8 mouse cellular contexts compared by ENCODE assay signal in genomic region chr5:63649070-63649532, GRCm38 (mm10). TPM values are rescaled to one million over a fixed set of nuclear protein-coding genes. Genes with fewer than 3 reads are reported as not detected.
DNase-seq lines count a peak whose midpoint lies in the region; ATAC-seq lines count a peak whose summit lies in the region.

TSS of gene Nwd2 (plus strand) at chr5:63649102.

- H3K36me3 ChIP-seq in heart, embryonic 15.5 days, result no peaks in the 10 kb centered on the region
- no peaks in the 10 kb centered on the region for H3K36me3 ChIP-seq in forebrain, embryonic 13.5 days (ENCODE audit: poor library complexity, severe bottlenecking)
- no peaks in the 10 kb centered on the region for H3K36me3 ChIP-seq in liver, embryonic 16.5 days (ENCODE audit: control insufficient read depth, insufficient read depth)
- H3K36me3 ChIP-seq in stomach, embryonic 16.5 days (ENCODE audit: control insufficient read depth, insufficient read depth, low read length), result no peaks in the 10 kb centered on the region

- no peaks in the 10 kb centered on the region for H3K9me3 ChIP-seq in heart, embryonic 15.5 days (replicated peaks)
- no peaks in the 10 kb centered on the region for H3K9me3 ChIP-seq in forebrain, embryonic 13.5 days (replicated peaks)
- H3K9me3 ChIP-seq in liver, embryonic 16.5 days (replicated peaks; ENCODE audit: control insufficient read depth, low read length), result no peaks in the 10 kb centered on the region
- H3K9me3 ChIP-seq in stomach, embryonic 16.5 days (replicated peaks; ENCODE audit: control insufficient read depth, low read length), result no peaks in the 10 kb centered on the region

- H3K27ac ChIP-seq in heart, embryonic 15.5 days, result no peak within 1 kb of the TSS
- H3K27ac ChIP-seq in forebrain, embryonic 13.5 days, result no peak within 1 kb of the TSS
- no peak within 1 kb of the TSS for H3K27ac ChIP-seq in liver, embryonic 16.5 days (ENCODE audit: low read length)
- no peak within 1 kb of the TSS for H3K27ac ChIP-seq in stomach, embryonic 16.5 days (ENCODE audit: low read length)

- H3K4me1 ChIP-seq in heart, embryonic 15.5 days (replicated peaks), result peaks cover 14% of the 10 kb centered on the region
- peaks cover 18% of the 10 kb centered on the region for H3K4me1 ChIP-seq in forebrain, embryonic 13.5 days
- no peaks in the 10 kb centered on the region; the same call in 1 of the 2 replicates for H3K4me1 ChIP-seq in liver, embryonic 16.5 days (ENCODE audit: control insufficient read depth, low read depth, low read length)
- H3K4me1 ChIP-seq in stomach, embryonic 16.5 days (ENCODE audit: control insufficient read depth, insufficient read depth, low read length), result peaks cover 13% of the 10 kb centered on the region

- no peak for ATAC-seq in heart, embryonic 15.5 days (replicated peaks; ENCODE audit: insufficient number of reproducible peaks, insufficient read depth, low FRiP score, low read depth)
- ATAC-seq in forebrain, embryonic 13.5 days, result peak; percentile 39
- ATAC-seq in liver, embryonic 16.5 days (ENCODE audit: low read depth), result no peak
- ATAC-seq in stomach, embryonic 16.5 days (ENCODE audit: insufficient read depth, low FRiP score), result peak; percentile 21; the same call in 1 of the 2 replicates

- WGBS in heart, embryonic 15.5 days, result 3% methylated on average over 29 of the region's 29 CpGs
- 2% methylated on average over 29 of the region's 29 CpGs for WGBS in forebrain, embryonic 13.5 days
- 3% methylated on average over 29 of the region's 29 CpGs for WGBS in liver, embryonic 16.5 days (ENCODE audit: insufficient replicate concordance)
- WGBS in stomach, embryonic 16.5 days, result 1% methylated on average over 29 of the region's 29 CpGs

- H3K27me3 ChIP-seq in heart, embryonic 15.5 days, result peaks cover 56% of the 10 kb centered on the region
- H3K27me3 ChIP-seq in forebrain, embryonic 13.5 days, result peaks cover 45% of the 10 kb centered on the region
- peaks cover 25% of the 10 kb centered on the region for H3K27me3 ChIP-seq in liver, embryonic 16.5 days (ENCODE audit: control insufficient read depth, insufficient read depth, low read depth, low read length)
- H3K27me3 ChIP-seq in stomach, embryonic 16.5 days (ENCODE audit: control insufficient read depth, insufficient read depth, low read length), result peaks cover 31% of the 10 kb centered on the region

- DNase-seq in heart, adult 8-10 months (ENCODE audit: low spot score), result no peak
- DNase-seq in kidney, postnatal 10 days, result peak; percentile 19
- DNase-seq in testis, postnatal 14 days (ENCODE audit: low spot score), result no peak
- no peak for DNase-seq in gastrocnemius, postnatal 10 days

- H3K4me2 ChIP-seq in heart, embryonic 15.5 days, result peak within 1 kb of the TSS; percentile 77
- peak within 1 kb of the TSS; percentile 100 for H3K4me2 ChIP-seq in forebrain, embryonic 13.5 days
- H3K4me2 ChIP-seq in liver, embryonic 16.5 days (ENCODE audit: low read depth, low read length), result peak within 1 kb of the TSS; percentile 30; the same call in 1 of the 2 replicates
- peak within 1 kb of the TSS; percentile 93 for H3K4me2 ChIP-seq in stomach, embryonic 16.5 days (ENCODE audit: low read depth, low read length)

- H3K9ac ChIP-seq in heart, embryonic 15.5 days, result no peak within 1 kb of the TSS
- H3K9ac ChIP-seq in forebrain, embryonic 13.5 days, result peak within 1 kb of the TSS; percentile 71
- no peak within 1 kb of the TSS for H3K9ac ChIP-seq in liver, embryonic 16.5 days (ENCODE audit: low read depth, low read length)
- peak within 1 kb of the TSS; percentile 40 for H3K9ac ChIP-seq in stomach, embryonic 16.5 days (ENCODE audit: low read length)

- peak within 1 kb of the TSS; percentile 43 for H3K4me3 ChIP-seq in heart, embryonic 15.5 days
- H3K4me3 ChIP-seq in forebrain, embryonic 13.5 days, result peak within 1 kb of the TSS; percentile 66
- H3K4me3 ChIP-seq in liver, embryonic 16.5 days (ENCODE audit: low read depth, low read length), result peak within 1 kb of the TSS; percentile 21
- peak within 1 kb of the TSS; percentile 49 for H3K4me3 ChIP-seq in stomach, embryonic 16.5 days (replicated peaks; ENCODE audit: low read length)

RNA-seq across cellular contexts. Expression of gene Nwd2, which starts in this region (rescaled TPM):
- polyA plus RNA-seq in heart, embryonic 15.5 days (2015; fragmentation: Nextera tagmentation; extraction: Ambion mirVana), result 0.14 TPM in 1 of 2 replicates, not detected in the other
- total RNA-seq in heart, adult 8-10 months (2022), result not detected
- polyA plus RNA-seq in forebrain, embryonic 13.5 days (2015; fragmentation: Nextera tagmentation; extraction: Ambion mirVana), result 2.0 and 2.4 TPM in 2 replicates
- polyA plus RNA-seq in liver, embryonic 16.5 days (2015; fragmentation: Nextera tagmentation; extraction: Ambion mirVana), result 0.04 TPM in 1 of 2 replicates, not detected in the other
- 0.52 and 0.81 TPM in 2 replicates for polyA plus RNA-seq in stomach, embryonic 16.5 days (2015; fragmentation: Nextera tagmentation; extraction: Ambion mirVana)
- total RNA-seq in gastrocnemius, postnatal 10 days (2021), result under 1 TPM; 0.07 to 0.11 TPM

Comparison
In these comparisons a context has a peak if more than half of its experiments do, and no peak if none do; other contexts are left out.
1. Peak in ATAC-seq, H3K4me3 ChIP-seq, H3K9ac ChIP-seq and H3K4me2 ChIP-seq in stomach, embryonic 16.5 days; RNA of the gene not detected or under 1 TPM.
2. H3K4me2 ChIP-seq: peak in every context shown above with its lines; median percentile 100 in forebrain, embryonic 13.5 days; 93 in stomach, embryonic 16.5 days; 77 in heart, embryonic 15.5 days; 30 in liver, embryonic 16.5 days.